Mouse (Mus musculus) spleen, embryonic (tissue): ENCODE measurements at regions not wholly inside any gene's neighbourhood (a gene's known extent, or its start where the extent isn't known, plus 50 kb on each side); places are given as distances from the start of the nearest gene placed in this dataset.

ENCODE experiments used
- CTCF ChIA-PET: fragments of 350-600 bp; sonication (Branson Sonifier 250); formaldehyde crosslinking; loops from one replicate; lab custom pipeline; 2022; lab: Charles Lee

- CTCF ChIA-PET = no interaction called here
These were observed 234.0 kb upstream of the Mgmt start for GRCm38 (mm10) chr7:136660401-136660800.

GRCm38 (mm10) chr7:136664424-136665082 lies 229.9 kb upstream of the Mgmt start:
- CTCF ChIA-PET = no interaction called here

DNA sequence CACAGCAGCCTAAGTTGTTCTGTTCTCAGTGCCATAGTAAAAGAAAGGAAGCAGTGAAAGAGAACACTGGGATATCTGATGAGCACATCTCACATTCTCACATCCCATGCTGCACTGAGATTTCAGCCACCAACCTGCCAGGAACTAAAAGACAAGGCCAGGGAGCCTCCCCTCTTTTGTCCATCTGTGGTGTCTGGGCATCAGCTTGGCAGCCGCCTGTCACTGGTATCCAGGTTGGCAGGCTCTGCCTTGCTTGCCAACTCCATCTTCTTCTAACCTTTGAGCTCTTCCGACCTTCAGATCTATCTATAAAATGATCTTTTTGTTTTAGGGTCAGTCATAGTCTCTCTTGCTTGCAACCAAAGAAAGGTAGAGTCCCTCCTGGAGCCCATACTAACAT lies 228.5 kb upstream of the Mgmt start:
- CTCF ChIA-PET = no interaction called here

GRCm38 (mm10) chr7:136666707-136667106 lies 227.7 kb upstream of the Mgmt start:
- CTCF ChIA-PET = no interaction called here

- CTCF ChIA-PET = no interaction called here
These were observed 223.7 kb upstream of the Mgmt start for GRCm38 (mm10) chr7:136670675-136671074.

DNA sequence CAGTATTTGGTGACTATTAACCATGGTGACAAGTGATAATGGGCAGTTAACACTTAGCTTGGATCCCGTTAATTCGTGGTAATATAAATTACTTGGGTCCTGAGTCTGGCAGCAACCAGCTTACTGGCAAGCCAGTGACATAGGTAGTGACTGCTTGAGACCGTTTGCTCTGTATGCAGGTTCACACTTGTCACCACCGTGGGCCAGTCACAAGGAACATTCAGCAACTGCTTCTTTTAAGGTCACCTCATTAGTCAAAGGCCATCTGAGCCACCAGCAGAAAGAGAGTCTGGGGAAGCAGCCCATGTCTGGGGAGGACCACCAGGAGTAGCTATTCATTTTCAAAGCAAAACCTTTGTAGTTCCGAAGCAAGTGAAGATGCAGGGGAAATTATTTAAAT lies 220.3 kb upstream of the Mgmt start:
- CTCF ChIA-PET = interaction anchor here (0.6 kb wide), 2 partner anchors 90 to 353 kb away, joined by 4 to 5 read pairs; no protein-coding TSS in a partner anchor

GRCm38 (mm10) chr7:136675041-136675440 lies 219.4 kb upstream of the Mgmt start:
- CTCF ChIA-PET = no interaction called here

DNA sequence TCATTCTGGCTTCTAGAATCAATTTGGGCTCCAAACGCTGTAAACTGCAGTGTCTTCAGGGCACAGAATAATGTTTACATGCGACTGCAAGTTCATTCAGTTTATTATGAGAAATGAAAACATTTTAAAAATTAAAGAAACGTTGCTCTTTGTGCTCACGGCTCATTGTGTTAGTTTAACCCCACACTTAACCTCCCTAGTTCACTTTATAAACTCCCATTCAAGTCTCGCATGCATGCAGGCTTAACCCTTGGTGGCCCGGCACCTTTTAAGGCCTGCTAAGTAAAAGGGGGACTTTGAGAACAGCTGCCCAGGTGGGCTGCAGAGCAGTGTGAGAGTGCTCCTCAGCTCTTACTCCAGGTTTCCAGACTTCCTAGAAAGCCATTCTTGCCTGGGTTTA lies 218.3 kb upstream of the Mgmt start:
- CTCF ChIA-PET = no interaction called here

- CTCF ChIA-PET = no interaction called here
These were observed 217.3 kb upstream of the Mgmt start for GRCm38 (mm10) chr7:136676987-136677545.

- CTCF ChIA-PET = no interaction called here
These were observed 204.8 kb upstream of the Mgmt start for GRCm38 (mm10) chr7:136689579-136689978.

- CTCF ChIA-PET = no interaction called here
These were observed 188.2 kb upstream of the Mgmt start for GRCm38 (mm10) chr7:136706246-136706645.

DNA sequence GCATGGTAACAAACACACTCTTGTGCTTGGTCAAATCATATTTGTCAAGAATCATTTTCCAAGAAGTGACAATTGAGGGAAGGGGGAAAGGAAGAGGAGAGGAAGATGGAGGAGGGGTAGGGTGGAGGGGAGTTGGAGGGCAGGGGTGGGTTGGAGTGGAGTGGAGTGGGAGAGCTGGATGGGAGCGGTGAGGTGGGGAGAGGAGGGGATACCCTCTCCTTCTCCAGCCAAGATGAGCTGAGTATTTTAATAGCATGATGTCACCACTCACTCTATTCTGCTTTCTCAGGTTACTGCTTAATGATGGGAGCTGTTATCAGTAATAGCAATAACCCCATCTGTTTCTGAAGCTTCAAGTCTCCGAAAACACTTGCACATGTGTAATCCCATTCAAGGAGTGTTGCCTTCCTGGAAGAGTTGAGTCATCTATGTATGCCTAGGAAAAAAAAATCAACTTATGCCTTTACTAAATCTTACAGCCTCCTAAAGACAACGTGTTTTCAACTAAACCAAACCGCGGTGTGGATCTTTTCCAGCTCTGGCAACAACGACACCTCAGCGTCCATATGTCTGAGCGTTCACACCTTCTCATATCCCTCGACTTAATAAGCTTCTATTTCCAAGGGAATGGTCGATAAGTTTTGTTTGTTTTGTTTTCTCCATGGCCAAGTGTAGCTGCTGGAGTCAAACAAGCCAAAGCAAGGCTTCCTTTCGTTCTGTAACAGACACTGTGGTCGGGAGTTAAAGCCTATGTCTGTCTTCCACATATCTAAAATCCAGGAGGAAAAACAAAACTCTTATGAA lies 187.0 kb upstream of the Mgmt start:
- CTCF ChIA-PET = no interaction called here

GRCm38 (mm10) chr7:136708004-136708435 lies 186.4 kb upstream of the Mgmt start:
- CTCF ChIA-PET = no interaction called here

DNA sequence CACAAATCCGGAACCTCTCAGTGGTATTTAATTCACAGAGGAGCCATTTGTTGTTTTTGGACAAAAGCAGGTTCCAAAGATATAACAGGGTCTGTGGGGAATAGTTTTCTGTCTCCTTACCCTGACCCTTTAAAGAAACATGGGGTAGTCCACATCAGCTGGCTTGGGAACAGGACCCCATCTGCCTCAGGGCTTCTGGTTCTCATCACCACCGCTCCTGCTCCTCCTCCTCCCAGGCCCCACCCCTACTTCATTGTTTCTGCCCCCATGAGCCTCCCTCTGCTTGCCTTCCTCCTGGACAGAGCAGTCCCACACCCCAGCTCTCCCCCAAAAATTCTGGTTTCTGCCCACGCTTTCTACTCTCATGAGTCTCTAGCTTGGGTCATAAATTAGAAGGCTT lies 183.8 kb upstream of the Mgmt start:
- CTCF ChIA-PET = no interaction called here

DNA sequence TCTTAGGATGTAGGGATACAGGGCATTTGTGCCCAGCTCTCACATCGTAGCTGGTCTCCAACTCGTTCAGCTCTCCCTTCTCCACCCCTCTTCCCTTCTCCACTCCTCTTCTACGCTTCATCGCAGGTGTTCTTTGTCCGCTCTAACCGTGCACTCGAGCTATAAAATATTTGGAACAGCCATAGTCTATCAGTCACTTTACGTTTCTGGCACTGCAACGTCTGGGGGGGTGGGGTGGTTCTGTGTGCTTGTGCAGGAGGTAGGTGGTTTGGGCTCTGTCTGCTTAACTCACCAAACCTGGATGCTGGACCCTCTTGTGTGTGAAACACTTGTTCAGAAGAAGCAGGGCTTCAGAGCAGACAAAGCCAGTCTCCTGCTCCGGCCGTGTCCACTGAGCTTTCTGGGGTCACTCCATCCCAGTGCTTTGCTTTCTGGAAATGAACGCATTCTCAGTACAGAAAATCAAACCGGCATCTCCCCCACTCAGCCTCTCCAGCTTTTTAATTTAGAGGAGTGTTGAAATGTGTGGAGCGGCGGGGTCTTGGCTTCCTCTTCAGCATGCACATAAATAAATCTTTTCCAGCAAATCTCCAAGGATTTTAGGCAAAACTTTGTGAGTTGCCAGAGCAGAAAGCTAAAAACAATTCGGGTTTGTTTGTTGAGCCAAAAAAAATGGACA lies 181.3 kb upstream of the Mgmt start:
- CTCF ChIA-PET = no interaction called here

- CTCF ChIA-PET = no interaction called here
These were observed 166.6 kb upstream of the Mgmt start for GRCm38 (mm10) chr7:136727628-136728402.

GRCm38 (mm10) chr7:136742171-136742570 lies 152.2 kb upstream of the Mgmt start:
- CTCF ChIA-PET = no interaction called here

DNA sequence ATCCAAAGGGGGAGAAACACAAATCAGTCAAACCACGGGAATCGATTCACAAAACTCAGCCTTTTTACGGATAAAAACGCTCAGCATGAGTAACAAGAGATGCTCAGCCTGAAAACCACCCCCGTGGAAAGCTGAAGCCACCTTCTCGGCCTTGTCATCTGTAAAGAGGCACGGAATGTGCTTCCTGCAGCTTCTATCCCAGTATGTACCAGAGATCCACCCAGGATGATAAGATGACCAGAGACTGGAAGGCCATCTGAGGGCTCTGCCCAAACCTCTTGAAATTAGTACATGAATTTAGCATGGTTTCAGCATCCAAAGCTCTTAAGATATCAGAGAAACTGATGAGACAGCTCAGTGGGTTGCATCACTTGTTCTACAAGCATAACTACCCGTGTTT lies 149.0 kb upstream of the Mgmt start:
- CTCF ChIA-PET = no interaction called here

DNA sequence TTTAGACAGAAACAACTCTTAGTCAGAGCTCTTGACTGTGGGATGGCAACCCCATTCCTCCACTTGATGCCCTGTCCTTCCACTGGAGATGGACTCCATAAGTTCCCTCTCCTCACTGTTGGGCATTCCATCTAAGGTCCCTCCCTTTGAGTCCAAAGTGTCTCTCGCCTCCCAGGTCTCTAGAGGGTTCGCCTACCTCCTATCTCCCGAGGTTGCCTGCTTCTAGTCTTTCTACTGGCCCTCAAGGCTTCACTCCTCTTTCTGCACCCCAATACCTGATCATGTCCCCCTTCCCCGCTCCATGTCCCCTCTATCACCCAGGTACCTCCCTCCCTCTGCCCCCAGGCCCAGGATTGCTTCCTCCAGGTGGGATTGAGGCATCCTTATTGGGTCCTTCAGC lies 142.9 kb upstream of the Mgmt start:
- CTCF ChIA-PET = no interaction called here

DNA sequence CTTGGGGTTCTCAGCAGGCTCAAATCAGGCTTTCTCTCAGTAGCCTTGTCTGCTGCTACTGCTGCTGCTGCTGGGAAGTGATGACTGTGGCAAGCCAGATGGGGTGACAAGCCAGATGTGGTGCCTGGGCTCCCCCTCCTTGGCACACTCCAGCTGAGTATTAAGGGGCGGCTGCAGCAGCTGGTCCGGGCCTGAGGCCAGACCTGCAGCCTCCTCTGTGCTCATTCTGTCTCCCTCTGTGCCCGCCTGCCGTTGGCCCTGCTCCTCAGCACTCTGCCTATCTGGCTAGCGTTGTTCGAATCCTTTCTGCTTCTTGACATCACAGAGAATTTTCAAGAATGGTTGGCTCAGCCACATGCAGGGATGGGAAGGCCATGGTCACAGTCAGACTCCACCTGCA lies 139.6 kb upstream of the Mgmt start:
- CTCF ChIA-PET = no interaction called here

DNA sequence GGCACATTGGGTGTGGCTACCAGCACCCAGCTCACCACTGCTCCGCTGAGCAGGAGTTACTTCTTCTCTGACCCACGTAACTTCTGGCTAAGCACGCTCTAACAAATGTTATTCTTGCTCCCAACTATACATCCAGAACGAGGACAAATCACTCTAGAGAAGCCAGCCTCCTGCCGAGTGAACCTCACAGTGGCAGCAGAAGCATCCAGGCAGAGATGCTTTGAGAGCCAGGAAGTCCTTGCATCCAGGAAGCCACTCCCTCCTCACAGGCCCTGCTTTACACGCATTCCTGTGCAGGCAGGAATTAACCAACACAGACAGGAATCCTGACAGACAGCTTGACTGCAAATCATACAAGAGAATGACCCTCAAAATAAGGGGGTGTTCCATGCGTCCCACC lies 129.4 kb upstream of the Mgmt start:
- CTCF ChIA-PET = no interaction called here

GRCm38 (mm10) chr7:136767231-136767630 lies 127.2 kb upstream of the Mgmt start:
- CTCF ChIA-PET = no interaction called here
